Mouse (Mus musculus): ENCODE measurements at regions not wholly inside any gene's neighbourhood (a gene's known extent, or its start where the extent isn't known, plus 50 kb on each side); places are given as distances from the start of the nearest gene placed in this dataset.
"Not testable (repeated sequence)": the region's sequence is repeated elsewhere in the genome, so short reads cannot be mapped to it uniquely, and the experiment has no call there.

DNA sequence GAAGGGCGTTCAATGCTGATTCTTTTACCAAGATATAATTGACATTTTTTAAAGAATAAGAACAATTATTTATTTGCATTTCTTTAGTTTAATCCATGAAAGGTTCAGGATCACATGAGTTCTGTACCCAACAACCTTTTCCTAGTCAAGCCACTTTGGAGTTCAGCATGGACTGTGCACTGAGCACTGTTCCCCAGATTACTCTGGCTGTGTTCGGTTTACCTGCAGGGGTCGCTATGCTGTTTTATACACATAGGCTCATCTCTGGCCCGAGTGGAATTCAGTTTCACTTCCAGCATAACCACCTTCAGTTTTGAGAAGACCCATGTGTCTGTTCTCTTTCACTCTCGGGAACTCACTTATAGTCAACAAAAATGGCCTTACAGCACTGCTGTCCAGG lies 93.5 kb upstream of the Smarcad1 start:
- not testable (repeated sequence) for DNase-seq (ENCODE audit: low read depth)

DNA sequence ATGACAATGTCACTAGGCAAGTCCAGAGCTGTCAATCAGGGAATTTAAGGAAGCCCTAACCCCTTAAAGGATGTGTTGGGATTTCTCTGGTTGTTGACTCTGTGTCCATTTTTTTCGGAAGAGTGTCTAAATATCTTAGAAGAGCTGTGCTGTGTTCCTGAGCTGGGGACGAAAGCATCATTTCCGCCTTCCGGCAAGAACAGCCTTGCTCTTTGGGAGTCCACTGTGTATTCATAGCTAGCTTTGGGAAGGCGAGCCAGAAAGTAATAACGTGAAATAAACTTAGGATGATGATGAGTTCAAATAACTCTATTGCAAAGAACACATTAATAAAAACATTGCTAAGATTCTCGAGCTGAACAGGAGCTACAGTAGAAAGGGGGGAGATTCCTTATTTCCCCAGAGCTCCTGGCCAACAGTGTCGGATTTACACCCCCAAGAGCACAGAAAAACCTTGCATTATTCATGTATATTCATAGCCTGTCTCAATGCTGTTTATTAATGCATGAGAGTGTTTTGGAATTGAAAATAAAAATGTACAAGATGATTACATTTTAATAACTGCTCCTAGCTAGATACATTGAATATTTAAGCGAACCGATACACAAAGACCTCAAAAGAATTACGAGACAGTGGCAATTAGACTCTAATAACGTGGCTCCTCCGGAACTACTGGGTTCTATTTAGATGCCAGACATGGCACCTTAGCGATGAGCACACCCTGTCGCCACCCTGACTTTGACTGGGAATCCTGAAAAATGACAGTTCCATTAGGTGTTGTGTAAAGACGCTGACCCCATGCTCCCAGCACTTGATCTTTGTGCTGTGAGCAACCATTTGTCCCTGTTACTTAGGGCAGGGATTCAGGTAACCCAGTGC lies 80.5 kb upstream of the Smarcad1 start:
- no peak for DNase-seq (ENCODE audit: low read depth)

DNA sequence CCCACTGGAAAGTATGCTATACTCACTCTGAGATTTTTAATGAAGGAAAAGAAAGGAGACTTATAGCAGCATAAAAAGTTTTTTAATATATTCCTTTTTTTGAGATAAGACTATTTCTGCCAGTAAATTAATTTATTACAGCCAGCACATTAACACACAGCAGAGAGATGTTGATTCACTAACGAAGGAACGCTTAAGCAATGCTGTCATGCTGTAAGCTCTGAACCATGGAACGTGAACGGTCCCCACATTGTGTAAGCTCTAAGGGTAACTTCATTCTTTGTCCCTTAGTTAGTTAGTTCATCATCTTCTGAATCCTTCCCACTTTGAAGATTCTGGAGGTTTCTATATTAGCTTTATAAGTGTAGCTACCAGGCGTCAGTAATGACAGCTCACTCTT lies 79.8 kb upstream of the Smarcad1 start:
- DNase-seq (ENCODE audit: low read depth), result no peak

DNA sequence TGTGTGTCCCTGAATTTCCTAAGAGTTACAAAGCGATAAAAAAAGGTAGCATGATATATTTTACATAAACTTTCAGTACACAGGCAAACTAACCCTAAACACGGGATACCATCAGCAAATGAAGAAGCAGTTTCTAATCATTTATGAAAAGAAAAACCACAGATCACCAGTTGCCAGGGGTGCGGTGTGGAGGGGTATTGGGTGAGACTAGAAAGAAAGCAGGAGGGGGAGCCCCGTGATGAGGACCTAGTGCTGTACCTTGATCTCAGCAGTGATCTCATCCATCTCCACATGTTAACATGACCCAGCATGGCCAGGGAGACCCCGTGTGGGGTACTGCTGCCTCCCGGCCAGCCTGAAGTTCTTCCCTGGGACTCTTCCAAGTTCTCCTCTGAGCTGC lies 77.7 kb upstream of the Smarcad1 start:
- DNase-seq (ENCODE audit: low read depth), result no peak

DNA sequence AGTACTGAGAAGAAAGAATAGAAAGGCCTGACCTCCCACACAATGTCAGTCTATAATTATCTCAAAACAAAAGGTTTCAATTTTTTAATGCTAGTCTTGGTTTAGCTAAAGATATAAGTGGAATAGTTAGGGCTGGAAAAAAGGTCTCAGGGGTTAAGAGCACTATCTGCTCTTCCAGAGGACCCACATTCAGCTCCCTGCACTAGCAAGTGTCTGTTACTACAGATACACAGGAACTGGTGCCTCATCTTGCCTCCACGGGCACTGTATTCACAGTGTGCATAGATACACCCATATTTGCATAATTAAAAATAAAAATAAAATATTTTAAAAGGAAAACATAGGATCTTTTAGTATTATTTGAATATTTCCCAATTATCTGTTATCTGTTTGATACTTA lies 77.2 kb upstream of the Smarcad1 start:
- no peak for DNase-seq (ENCODE audit: low read depth)

DNA sequence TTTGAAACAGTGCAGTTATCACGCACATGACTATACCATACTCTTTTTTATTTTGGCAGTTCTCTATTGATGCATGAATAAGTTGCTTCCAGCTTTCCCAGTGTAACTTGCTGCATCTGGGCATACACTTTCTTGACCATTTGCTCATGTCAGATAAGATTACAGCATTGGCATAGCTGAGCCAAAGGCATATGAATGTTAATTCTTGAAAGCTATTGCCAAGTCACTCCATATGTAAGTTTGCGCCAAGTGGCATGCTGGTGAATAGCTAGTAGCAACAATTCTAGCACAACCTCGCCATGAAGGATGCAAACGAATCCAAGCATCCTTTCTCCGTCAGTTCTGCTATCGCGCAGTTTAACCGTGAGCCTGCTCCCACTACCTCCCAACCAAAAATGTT lies 72.2 kb upstream of the Smarcad1 start:
- no peak for DNase-seq (ENCODE audit: low read depth)

DNA sequence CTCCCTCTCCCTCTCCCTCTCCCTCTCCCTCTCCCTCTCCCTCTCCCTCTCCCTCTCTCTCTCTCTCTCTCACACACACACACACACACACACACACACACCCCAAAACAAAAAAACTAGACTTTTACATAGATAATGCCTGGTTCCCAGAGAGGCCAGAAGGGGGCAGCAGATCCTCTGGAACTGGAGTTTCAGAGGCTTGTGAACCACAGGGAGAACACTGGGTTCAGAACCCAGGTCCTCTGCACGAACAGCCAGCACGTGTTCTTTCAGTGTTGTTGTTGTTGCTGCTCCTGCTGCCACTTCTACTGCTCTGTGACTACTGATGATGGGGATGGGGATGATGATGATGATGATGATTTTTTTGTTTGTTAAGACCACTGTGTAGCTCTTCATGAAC lies 68.4 kb upstream of the Smarcad1 start:
- DNase-seq (ENCODE audit: low read depth), result peak; percentile 40

DNA sequence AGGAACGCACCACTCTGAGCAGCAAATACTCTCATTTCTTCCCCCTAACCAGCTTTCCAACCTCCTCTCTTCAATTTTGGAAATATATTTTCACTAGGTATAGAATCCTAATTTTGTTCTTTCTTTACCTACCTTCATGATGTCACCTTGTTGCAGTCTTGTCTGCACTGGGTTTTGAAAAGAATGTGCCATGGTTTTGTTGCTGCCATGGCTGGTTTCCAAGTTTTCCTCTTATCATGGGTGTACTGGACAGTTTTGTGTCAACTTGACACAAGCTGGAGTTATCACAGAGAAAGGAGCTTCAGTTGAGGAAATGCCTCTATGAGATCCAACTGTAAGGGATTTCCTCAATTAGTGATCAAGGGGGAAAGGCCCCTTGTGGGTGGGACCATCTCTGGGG lies 67.9 kb upstream of the Smarcad1 start:
- not testable (repeated sequence) for DNase-seq (ENCODE audit: low read depth)

DNA sequence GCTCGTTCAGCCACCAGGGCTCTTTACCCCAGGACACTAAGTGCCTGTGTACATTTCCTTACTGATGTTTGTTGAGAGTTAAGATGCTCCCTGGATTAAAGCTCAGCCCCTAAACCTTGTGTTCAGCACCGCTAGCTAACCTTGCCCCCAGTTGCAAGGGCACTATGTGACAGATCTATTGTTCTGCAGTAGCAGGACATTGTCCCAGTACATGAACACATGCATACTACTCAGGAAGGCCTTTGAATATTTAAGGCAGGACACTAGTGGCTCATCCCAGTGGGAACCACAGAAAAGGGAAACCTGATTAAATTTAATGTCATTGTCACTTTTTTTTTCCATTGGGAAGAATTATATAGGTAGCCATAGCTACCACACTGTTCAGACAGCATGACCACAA lies 60.3 kb upstream of the Smarcad1 start:
- no peak for DNase-seq (ENCODE audit: low read depth)

All from naive thymus-derived CD4-positive, alpha-beta T cell, adult 2 months (primary cell).